Mouse (Mus musculus) ES-Bruce4 (cell line): ENCODE results near the gene Lrp11. TPM values are rescaled to one million over a fixed set of nuclear protein-coding genes. Genes with fewer than 3 reads are reported as not detected.

Experiments used
- H3K27ac ChIP-seq: 2 replicates; pipeline ENCODE4 v1.5.1; 2012; ENCODE audit warnings: low read length, inconsistent platforms; ENCODE audit not compliant: insufficient read depth
- H3K27me3 ChIP-seq: 2 replicates; pipeline ENCODE4 v1.6.1; 2012; ENCODE audit warnings: mild to moderate bottlenecking, low read length, inconsistent platforms; ENCODE audit not compliant: control insufficient read depth, poor library complexity, insufficient read depth, severe bottlenecking
- H3K36me3 ChIP-seq: 2 replicates; pipeline ENCODE4 v1.6.1; 2012; ENCODE audit warnings: inconsistent platforms, mild to moderate bottlenecking, low read length, moderate library complexity; ENCODE audit not compliant: control insufficient read depth, poor library complexity, insufficient read depth, severe bottlenecking
- H3K4me1 ChIP-seq: one replicate; pipeline ENCODE4 v1.8.1; 2011; ENCODE audit warnings: low read length; ENCODE audit not compliant: control insufficient read depth, insufficient read depth
- H3K4me3 ChIP-seq: 2 replicates; pipeline ENCODE4 v1.5.1; 2011; ENCODE audit warnings: low read depth, mild to moderate bottlenecking, low read length
- H3K9ac ChIP-seq: 2 replicates; pipeline ENCODE4 v1.6.1; 2012; ENCODE audit warnings: low read depth, mild to moderate bottlenecking, inconsistent platforms; ENCODE audit not compliant: poor library complexity, severe bottlenecking
- H3K9me3 ChIP-seq: replicated peaks from 2 replicates; pipeline ENCODE4 v1.6.1; 2012; ENCODE audit warnings: mild to moderate bottlenecking, low read length, inconsistent platforms; ENCODE audit not compliant: control insufficient read depth, poor library complexity, insufficient read depth, severe bottlenecking
- CTCF ChIP-seq: IDR thresholded peaks from one replicate; pipeline ENCODE4 v1.8.1; 2011; ENCODE audit warnings: low read depth, low read length
- EP300 ChIP-seq: IDR thresholded peaks from 2 replicates; pipeline ENCODE4 v1.6.1; 2011; ENCODE audit warnings: low read depth, low read length; ENCODE audit not compliant: insufficient read depth
- POLR2A ChIP-seq: IDR thresholded peaks from one replicate; pipeline ENCODE4 v1.8.1; 2011; ENCODE audit warnings: low read length; ENCODE audit not compliant: insufficient read depth
- polyA plus RNA-seq: library from polyadenylated mRNA; stranded (reverse); fragments of >200 nt; gene quantifications from 2 replicates; pipeline ENCODE4 v1.2.4, GENCODE M21; 2011; ENCODE audit warnings: low read depth; ENCODE audit not compliant: missing spikeins, insufficient read depth, insufficient read length

The Lrp11 gene
- polyA plus RNA-seq, 1 experiment: 31.2 TPM

DNA sequence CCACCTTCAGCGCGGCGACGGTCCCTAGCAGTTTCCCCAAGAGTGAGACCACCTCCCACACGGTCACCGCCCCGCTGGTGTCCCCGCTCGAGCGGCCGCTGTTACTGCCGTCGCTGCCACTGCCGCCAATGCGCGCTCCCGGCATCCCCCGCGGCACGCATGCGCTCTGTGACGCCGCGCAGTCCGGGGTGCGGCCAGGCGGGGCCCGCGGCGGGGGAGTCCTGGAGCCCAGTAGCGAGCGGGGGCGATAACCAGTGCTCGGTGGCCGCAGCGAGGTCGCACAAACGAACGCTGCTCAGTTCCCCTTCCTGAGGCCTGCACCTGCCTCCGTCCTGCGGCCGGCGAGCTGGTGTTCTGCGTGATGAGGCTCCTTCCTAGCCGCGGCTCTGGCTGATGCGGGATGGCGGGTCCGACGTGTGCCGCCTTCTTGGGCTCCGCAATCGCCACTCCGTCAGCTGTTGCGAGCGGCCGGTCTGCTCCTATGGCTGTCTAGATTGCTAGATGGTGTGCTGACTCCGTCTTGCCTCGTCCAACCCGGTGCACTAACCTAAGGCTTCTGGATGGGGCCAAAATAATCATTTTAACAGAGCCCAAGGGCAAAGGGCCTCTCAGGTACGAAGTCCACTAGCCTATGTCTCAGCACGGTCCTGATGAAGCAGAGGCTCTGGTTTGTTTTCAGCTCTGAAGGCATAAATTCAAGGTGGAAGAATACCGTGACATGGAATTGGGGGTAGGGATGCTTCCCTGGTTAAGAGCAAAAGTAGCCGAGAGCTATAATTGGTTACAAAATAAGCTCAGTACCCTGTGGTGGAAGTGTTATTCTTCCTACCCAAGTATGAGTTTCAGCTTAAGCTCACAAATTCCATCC lies 73.8 kb downstream of the Lrp11 start:
- no peaks in the 10 kb centered on the region for H3K9me3 ChIP-seq
- TF ChIP-seq CTCF: no peak
- peak; percentile 78 for TF ChIP-seq POLR2A

DNA sequence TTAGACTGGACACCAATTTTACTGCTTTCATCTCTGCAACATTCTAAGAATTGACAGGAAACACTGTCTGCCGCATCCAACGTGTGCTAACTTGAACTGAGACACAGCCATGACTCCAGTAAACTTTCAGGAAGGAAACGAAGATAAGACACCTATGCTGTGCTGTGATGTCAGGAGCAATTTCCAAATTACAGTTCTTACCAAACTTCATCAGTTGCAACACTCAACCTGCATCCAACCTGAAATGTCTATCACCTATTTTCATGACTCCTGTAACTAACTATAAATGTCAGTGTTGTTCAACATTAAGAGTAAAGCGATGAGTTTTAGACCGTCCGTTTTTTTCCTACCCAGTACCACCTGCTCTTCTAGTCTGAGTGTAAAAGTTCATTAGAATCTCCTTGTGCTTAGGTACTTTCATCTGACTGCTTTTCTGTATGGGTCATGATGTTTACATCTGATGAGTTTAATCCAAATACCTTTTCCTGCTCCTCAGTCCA lies 74.5 kb downstream of the Lrp11 start:
- TF ChIP-seq CTCF (no peak), POLR2A (no peak), EP300 (no peak)
- 0 out of 2 replicates have a peak overlapping the region, but pooled peaks have one; percentile 93 for H3K4me3 ChIP-seq
- no peaks in the 10 kb centered on the region for H3K27me3 ChIP-seq
- H3K9ac ChIP-seq: peak overlapping the region; percentile 86
- H3K27ac ChIP-seq: no peak overlapping the region
- no peaks in the 10 kb centered on the region for H3K4me1 ChIP-seq
- H3K36me3 ChIP-seq: peaks cover 3% of the 10 kb centered on the region; the same call in 1 of the 2 replicates
- H3K9me3 ChIP-seq: no peaks in the 10 kb centered on the region

More for the DNA sequence above, 73.8 kb downstream of the Lrp11 start:
- peak overlapping the region; percentile 86 for H3K9ac ChIP-seq
- peak overlapping the region; percentile 3; the same call in 1 of the 2 replicates for H3K27ac ChIP-seq
- H3K36me3 ChIP-seq: no peaks in the 10 kb centered on the region
- no peaks in the 10 kb centered on the region for H3K4me1 ChIP-seq
- peak overlapping the region; percentile 93 for H3K4me3 ChIP-seq
- H3K27me3 ChIP-seq: no peaks in the 10 kb centered on the region

DNA sequence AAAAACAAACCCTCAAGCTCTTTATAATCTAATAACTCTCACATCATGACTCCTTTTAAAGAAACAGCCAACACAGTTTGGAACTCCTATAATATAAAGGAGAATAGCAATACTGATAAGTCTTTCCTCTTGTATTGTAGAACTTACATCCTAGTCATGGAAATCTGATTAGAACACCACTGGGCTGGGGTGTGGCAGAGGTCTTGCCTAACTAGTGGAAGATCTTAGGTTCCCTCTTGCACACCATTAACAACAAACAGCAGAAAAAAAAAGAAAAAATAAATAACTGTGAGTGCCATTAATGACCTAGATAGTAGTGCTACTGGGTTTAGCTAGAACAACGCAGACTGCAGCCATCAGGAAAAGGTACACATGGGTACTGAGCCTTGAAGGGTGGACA lies 75.3 kb downstream of the Lrp11 start:
- Histone ChIP-seq H3K27ac (no peak overlapping the region), H3K4me1 (no peaks in the 10 kb centered on the region), H3K27me3 (no peaks in the 10 kb centered on the region), H3K9ac (no peak overlapping the region), H3K36me3 (peaks cover 9% of the 10 kb centered on the region), H3K9me3 (no peaks in the 10 kb centered on the region), H3K4me3 (no peak overlapping the region)
- TF ChIP-seq CTCF (no peak), POLR2A (no peak), EP300 (no peak)

DNA sequence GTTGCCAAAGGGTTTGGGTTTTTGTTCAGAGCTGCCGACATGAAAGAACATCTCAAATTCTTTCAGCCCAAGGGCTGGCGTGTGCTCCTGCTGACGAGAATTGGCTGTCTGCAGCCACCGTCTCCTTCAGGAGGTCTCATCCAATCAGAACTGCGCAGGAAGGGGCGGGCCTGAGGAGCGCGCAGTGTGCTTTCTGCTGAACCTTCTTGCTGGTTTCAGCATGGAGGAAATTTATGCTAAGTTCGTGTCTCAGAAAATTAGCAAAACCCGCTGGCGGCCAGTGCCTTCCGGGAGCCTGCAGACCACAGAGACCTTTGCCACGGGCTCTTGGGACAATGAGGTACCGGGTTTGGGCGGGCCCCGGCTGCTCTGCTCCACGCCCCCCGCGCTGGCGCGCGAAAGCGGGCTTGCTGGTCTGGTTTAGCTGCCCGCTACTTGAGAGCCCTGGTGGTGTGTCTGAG lies 77.8 kb downstream of the Lrp11 start, which contains the start of gene Nup43:
Gene Nup43, plus strand, starts transcription at position 162 of the 461 bp plus-strand sequence.
- H3K4me1 ChIP-seq: no peaks in the 10 kb centered on the region
- H3K9ac ChIP-seq: peak within 1 kb of the TSS; percentile 91
- H3K9me3 ChIP-seq: no peaks in the 10 kb centered on the region
- no peak for TF ChIP-seq EP300
- peak; percentile 41 for TF ChIP-seq POLR2A
- no peak for TF ChIP-seq CTCF
- H3K36me3 ChIP-seq: peaks cover 28% of the 10 kb centered on the region
- H3K27ac ChIP-seq: peak within 1 kb of the TSS; percentile 42; the same call in 1 of the 2 replicates
- H3K4me3 ChIP-seq: peak within 1 kb of the TSS; percentile 95
- no peaks in the 10 kb centered on the region for H3K27me3 ChIP-seq

DNA sequence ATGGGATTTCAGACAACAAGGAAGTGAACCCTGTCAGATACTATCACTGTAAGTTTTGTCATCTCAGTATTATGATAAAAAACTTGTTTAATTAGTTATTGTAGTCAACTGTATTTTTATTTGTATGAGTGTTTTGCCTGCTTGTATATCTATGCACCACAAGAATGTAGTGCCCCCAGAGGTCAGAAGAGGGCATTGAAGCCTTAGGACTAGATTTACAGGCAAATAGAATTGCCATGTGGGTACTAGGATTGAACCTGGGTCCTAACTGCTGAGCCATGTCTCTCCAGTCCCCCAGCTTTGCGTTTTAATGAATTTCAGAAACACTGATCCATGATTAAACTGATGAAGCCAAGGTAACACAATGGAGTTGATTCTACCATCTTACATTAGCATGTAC lies 84.1 kb downstream of the Lrp11 start:
- H3K36me3 ChIP-seq: peaks cover 75% of the 10 kb centered on the region

More for the DNA sequence above, 84.1 kb downstream of the Lrp11 start:
- H3K4me3 ChIP-seq: no peak overlapping the region
- H3K9me3 ChIP-seq: no peaks in the 10 kb centered on the region
- peak; percentile 10 for TF ChIP-seq CTCF
- TF ChIP-seq EP300: no peak
- no peaks in the 10 kb centered on the region for H3K4me1 ChIP-seq
- H3K27ac ChIP-seq: no peak overlapping the region
- no peak overlapping the region for H3K9ac ChIP-seq
- H3K27me3 ChIP-seq: no peaks in the 10 kb centered on the region

Other genes with a start within 250 kb of the Lrp11 start
- 1.8 and 3.1 TPM in 2 replicates for gene Ulbp1, start 116.2 kb upstream of the Lrp11 start, polyA plus RNA-seq
- 92.5 and 99.6 TPM in 2 replicates for gene Nup43, start 77.7 kb downstream of the Lrp11 start, polyA plus RNA-seq
- gene Pcmt1, start 91.3 kb downstream of the Lrp11 start, polyA plus RNA-seq: 72.8 and 73.9 TPM in 2 replicates
- gene Lats1, start 91.4 kb downstream of the Lrp11 start, polyA plus RNA-seq: 18.9 and 22.0 TPM in 2 replicates
- gene Katna1, start 136.2 kb downstream of the Lrp11 start, polyA plus RNA-seq: 58.4 and 59.1 TPM in 2 replicates
- gene Ginm1, start 203.0 kb downstream of the Lrp11 start, polyA plus RNA-seq: 33.6 and 39.9 TPM in 2 replicates
- gene Ppil4, start 203.1 kb downstream of the Lrp11 start, polyA plus RNA-seq: 42.3 and 42.7 TPM in 2 replicates
- gene Zc3h12d, start 242.7 kb downstream of the Lrp11 start, polyA plus RNA-seq: not detected in 2 replicates